Mouse (Mus musculus) layer of hippocampus, adult 2 months (tissue): ENCODE measurements around the gene Ppm1h. TPM values are rescaled to one million over a fixed set of nuclear protein-coding genes. Genes with fewer than 3 reads are reported as not detected.

Source experiments
- DNase-seq, 2 experiments: peaks; one replicate each; pipeline ENCODE4 v3.0.0; 2022; ENCODE audit warnings: low spot score in 2 of 2
- H3K27ac ChIP-seq: fragments of 200-600 bp; 2 replicates; pipeline ENCODE4 v1.8.1; 2022
- H3K4me3 ChIP-seq: fragments of 200-600 bp; 2 replicates; pipeline ENCODE4 v1.8.1; 2022; ENCODE audit warnings: mild to moderate bottlenecking
- CTCF ChIP-seq: fragments of 200-600 bp; conservative IDR thresholded peaks from 2 replicates; pipeline ENCODE4 v1.8.1; 2022; ENCODE audit warnings: antibody characterized with exemption, mild to moderate bottlenecking, moderate library complexity
- total RNA-seq, 2 experiments: library from RNA; stranded (reverse); gene quantifications; 2 replicates each; pipeline ENCODE4 v1.2.3; 2021

Ppm1h gene
- total RNA-seq, 2 experiments from 2014 or later: 74.8 to 75.3 TPM

- no peak for DNase-seq
- TF ChIP-seq CTCF: no peak
- no peak overlapping the region for H3K27ac ChIP-seq
- no peak overlapping the region for H3K4me3 ChIP-seq
These were observed 122.2 kb downstream of the Ppm1h start for GRCm38 (mm10) chr10:122800732-122801110.

- TF ChIP-seq CTCF: peak; percentile 41
- Histone ChIP-seq H3K27ac (no peak overlapping the region), H3K4me3 (no peak overlapping the region)
- no peak for DNase-seq
These were observed 123.7 kb downstream of the Ppm1h start for GRCm38 (mm10) chr10:122802218-122802617.

DNA sequence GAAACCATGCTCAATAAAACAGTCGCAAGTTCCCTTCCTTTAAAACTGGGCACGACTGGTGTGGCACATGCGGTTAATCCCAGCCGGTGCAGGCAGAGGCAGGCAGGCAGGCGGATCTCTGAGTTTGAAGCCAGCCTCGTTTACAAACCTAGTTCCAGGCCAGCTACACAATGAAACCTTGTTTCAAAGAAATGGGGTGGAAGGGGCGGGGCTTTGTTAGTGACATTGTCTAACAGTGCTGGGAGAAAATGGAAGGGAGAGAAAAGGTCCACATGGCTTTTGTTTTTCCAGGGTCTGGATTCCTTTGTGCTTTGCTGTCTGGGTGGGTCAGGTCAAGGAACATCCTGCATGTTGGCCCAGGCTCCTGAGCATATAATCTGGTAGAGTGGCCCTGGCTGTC, 124.3 kb downstream of the Ppm1h start:
- TF ChIP-seq CTCF: no peak
- Histone ChIP-seq H3K4me3 (no peak overlapping the region), H3K27ac (no peak overlapping the region)
- DNase-seq: no peak

DNA sequence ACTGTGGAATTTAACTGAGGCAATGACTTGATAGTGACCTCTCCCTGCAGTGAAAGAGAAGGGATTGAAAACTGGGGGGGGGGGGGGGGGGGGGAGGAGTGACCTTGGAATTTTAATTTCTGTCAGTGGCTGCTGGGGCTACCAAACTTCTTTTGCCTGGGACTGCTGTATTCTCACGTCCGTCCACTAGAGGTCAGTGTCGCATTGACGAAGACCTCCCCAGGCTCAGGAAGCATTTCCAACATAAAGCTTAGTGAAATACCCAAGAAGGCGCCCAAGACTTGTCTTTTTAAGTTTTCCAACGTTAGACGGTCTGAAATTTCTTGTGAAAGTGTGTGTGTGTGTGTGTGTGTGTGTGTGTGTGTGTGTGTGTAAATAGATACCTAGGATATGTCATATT, 125.3 kb downstream of the Ppm1h start:
- no peak overlapping the region for H3K4me3 ChIP-seq
- no peak overlapping the region for H3K27ac ChIP-seq
- TF ChIP-seq CTCF: peak; percentile 71
- peak; percentile 47 to 76 for DNase-seq

DNA sequence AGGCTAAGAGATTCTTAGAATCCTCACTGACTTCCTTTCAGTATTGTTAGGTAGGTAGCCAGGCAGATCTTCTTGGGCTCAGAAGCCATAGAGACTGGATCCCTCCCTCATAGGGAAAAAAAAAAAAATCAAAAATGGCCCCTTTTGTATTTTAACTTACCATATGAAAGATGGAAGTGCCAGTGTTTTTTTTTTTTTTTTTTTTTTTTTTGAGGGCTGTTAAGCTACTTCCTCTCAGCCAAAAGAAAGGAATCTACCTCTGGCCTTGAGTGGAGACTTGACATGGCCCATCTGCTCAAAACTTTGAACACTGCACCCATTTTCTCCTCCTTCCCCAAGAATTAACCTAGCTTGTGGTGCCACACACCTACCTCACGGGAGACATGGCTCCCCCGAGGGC, 127.3 kb downstream of the Ppm1h start:
- TF ChIP-seq CTCF: no peak
- no peak for DNase-seq

DNA sequence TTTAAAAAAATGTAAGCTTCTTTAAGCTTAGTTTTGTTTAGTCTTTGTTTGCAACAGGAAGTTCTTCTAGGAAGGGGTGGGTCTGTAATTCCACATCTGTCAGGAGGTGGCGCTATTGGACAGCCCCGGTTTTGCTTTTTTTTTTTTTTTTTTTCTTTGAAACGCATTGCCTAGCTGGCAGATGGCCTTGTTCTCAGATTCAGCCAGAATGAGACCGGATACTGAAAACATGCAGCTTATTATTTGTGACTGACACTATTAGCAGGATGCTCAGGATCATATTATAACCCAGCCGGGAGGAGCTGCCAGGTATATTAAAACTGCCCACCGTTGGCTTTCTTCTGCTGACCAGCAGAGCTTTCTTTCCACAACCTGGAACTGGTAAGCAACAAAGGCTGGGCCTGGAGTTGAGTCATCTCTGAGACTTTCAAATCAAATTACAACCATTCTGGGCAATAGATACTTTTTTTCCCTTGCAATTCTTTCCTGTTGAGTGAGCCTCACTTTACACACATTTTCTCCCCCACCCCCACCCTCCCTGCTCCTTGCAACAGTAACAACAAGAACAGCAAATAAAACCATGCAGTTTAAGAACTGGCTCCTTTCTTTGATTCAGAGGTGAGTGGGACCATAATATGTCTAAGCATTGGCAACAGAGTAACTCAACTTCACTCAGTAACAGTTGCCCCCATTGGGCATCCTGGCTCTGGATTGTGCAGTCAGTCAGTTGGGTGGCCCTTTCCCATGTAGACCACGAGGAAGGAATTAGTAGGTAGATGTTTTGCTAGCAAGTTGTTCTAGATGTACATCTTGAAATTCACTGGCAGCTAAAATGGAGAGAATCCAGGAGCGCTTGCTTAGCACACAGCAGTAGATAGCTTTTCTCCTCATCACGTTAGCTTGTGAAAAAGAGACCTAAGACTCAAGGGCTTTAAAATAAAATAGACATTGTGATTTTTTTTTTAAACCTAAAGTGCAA, 128.9 kb downstream of the Ppm1h start:
- peak; percentile 99 for TF ChIP-seq CTCF
- peak overlapping the region; percentile 33; the same call in 1 of the 2 replicates for H3K4me3 ChIP-seq
- H3K27ac ChIP-seq: peak overlapping the region; percentile 87
- peak; percentile 57 to 79 for DNase-seq

More for the DNA sequence above, 127.3 kb downstream of the Ppm1h start:
- H3K27ac ChIP-seq: no peak overlapping the region; the same call in 1 of the 2 replicates
- H3K4me3 ChIP-seq: no peak overlapping the region

DNA sequence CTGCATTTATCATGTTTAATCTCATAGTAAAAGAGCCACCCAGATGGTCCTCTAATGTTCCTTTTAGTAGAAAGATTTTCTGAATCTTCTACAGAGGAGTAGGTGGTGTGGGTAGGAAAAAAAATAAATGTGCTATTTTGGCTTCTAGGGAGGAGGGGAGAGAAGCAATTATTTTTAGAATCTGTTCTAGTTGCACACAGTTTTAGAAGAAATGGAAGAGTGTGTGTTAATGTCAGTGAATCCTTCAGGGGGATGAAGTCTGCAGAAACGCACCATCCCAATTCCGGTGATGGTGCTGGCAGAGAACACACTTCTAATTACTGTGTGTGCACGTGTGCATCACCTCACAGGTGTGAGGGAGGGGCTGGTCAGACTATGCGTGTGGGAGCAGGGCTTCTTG, 129.6 kb downstream of the Ppm1h start:
- no peak for TF ChIP-seq CTCF
- H3K27ac ChIP-seq: peak overlapping the region; percentile 87
- no peak for DNase-seq
- peak overlapping the region; percentile 20; the same call in 1 of the 2 replicates for H3K4me3 ChIP-seq

GRCm38 (mm10) chr10:122809851-122810250, 131.3 kb downstream of the Ppm1h start:
- H3K4me3 ChIP-seq: no peak overlapping the region
- peak overlapping the region; percentile 87; the same call in 1 of the 2 replicates for H3K27ac ChIP-seq
- DNase-seq: no peak
- TF ChIP-seq CTCF: no peak

GRCm38 (mm10) chr10:122815094-122815493, 136.5 kb downstream of the Ppm1h start:
- no peak overlapping the region for H3K4me3 ChIP-seq
- DNase-seq: no peak
- H3K27ac ChIP-seq: peak overlapping the region; percentile 39
- TF ChIP-seq CTCF: no peak

DNA sequence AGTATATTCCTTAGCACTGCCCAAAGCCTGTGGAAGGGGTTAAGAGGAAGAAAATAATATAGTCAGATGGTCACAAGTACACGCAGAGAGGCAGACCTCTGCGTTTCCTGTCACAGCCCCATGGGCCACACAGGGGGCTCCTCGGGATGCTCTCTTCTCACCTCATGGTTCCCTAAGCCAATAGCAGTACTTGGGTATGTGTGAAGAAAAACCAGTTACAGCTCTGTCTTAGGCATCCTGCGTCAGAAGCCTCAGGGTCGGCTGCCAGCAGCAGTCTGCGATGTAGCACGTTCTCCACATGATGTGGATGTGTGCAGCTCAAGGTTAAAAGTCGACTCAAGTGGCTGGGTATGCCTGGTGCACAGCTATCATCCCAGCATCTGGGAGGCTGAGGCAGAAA, 139.2 kb downstream of the Ppm1h start:
- no peak overlapping the region for H3K4me3 ChIP-seq
- no peak for DNase-seq
- no peak overlapping the region for H3K27ac ChIP-seq
- no peak for TF ChIP-seq CTCF

- no peak overlapping the region for H3K4me3 ChIP-seq
- TF ChIP-seq CTCF: no peak
- DNase-seq: no peak
- no peak overlapping the region for H3K27ac ChIP-seq
These were observed 141.2 kb downstream of the Ppm1h start for GRCm38 (mm10) chr10:122819808-122820207.

DNA sequence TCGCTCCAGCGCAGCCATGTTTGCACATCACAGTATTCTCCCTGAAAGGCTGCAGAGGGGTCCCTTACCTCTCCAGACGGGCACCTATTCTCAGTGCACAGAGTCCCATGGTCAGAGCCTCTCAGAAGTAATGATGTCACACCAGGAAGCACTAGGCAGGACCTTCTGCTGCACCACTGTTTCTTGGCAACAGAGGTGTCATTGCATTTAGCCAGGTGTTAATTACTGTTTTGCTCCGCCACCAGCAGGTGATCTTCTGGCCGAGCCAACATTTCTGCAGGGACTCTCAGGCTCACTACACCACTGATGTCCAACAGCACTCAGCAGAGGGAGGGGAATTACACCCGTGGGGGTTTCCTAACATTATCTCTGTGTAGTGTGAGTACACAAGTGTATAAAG, 143.0 kb downstream of the Ppm1h start:
- no peak for TF ChIP-seq CTCF
- DNase-seq: no peak
- H3K27ac ChIP-seq: no peak overlapping the region
- H3K4me3 ChIP-seq: no peak overlapping the region

DNA sequence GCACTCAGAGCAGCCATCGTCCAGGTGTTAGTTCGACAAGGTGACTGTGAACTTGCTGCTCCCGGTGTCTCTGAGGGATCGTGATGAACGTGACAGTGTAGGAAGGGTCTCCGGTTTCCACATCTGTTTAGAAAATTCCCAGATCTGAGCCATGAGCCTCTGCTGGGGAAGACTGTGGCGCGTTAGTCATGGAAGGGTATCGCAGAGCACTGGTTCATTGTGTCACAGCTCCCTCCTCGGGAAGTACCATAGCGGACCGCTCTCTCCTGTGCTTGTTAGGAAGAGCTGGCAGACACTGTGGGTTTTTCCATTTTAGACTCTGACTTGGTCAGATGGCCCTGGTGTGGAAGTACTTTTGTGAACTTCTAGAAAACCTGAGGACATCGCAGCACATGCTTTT, 145.1 kb downstream of the Ppm1h start:
- no peak for DNase-seq
- no peak for TF ChIP-seq CTCF
- no peak overlapping the region for H3K4me3 ChIP-seq
- H3K27ac ChIP-seq: no peak overlapping the region

GRCm38 (mm10) chr10:122826696-122827331, 148.3 kb downstream of the Ppm1h start:
- no peak for TF ChIP-seq CTCF
- Histone ChIP-seq H3K27ac (peak overlapping the region; percentile 46; the same call in 1 of the 2 replicates), H3K4me3 (no peak overlapping the region)
- no peak for DNase-seq
